Mouse (Mus musculus) small intestine, adult 2 months (tissue): ENCODE measurements around the gene B3gat1. TPM values are rescaled to one million over a fixed set of nuclear protein-coding genes. Genes with fewer than 3 reads are reported as not detected.

Source experiments
- H3K27ac ChIP-seq: fragments of 200-500 bp; 2 replicates; pipeline ENCODE4 v1.5.1; 2012; ENCODE audit warnings: low read depth, low read length, control low read depth, inconsistent platforms; ENCODE audit not compliant: insufficient read depth
- H3K27me3 ChIP-seq: fragments of 200-500 bp; 2 replicates; pipeline ENCODE4 v1.6.1; 2012; ENCODE audit warnings: mild to moderate bottlenecking, moderate library complexity, low read length, inconsistent platforms; ENCODE audit not compliant: control insufficient read depth, insufficient read depth
- H3K36me3 ChIP-seq: fragments of 200-500 bp; 2 replicates; pipeline ENCODE4 v1.6.1; 2012; ENCODE audit warnings: mild to moderate bottlenecking, low read length, control low read depth, inconsistent platforms; ENCODE audit not compliant: control insufficient read depth, insufficient read depth
- H3K4me1 ChIP-seq: fragments of 200-500 bp; 2 replicates; pipeline ENCODE4 v1.6.1; 2012; ENCODE audit warnings: low read length, inconsistent platforms, mixed read lengths; ENCODE audit not compliant: control insufficient read depth, insufficient read depth, insufficient read length
- H3K4me3 ChIP-seq: fragments of 200-500 bp; 2 replicates; pipeline ENCODE4 v1.5.1; 2012; ENCODE audit warnings: low read depth, mild to moderate bottlenecking, control low read depth, inconsistent platforms, low read length, moderate library complexity
- CTCF ChIP-seq: fragments of 200-500 bp; IDR thresholded peaks from 2 replicates; pipeline ENCODE4 v1.5.1; 2012; ENCODE audit warnings: low read depth, mild to moderate bottlenecking, control low read depth, inconsistent platforms, low read length, moderate library complexity, mixed read lengths; ENCODE audit not compliant: insufficient replicate concordance, insufficient read length; ENCODE audit errors: extremely low read depth
- POLR2A ChIP-seq: fragments of 200-500 bp; IDR thresholded peaks from 2 replicates; pipeline ENCODE4 v1.6.1; 2012; ENCODE audit warnings: low read depth, mild to moderate bottlenecking, control low read depth, inconsistent platforms, low read length, moderate library complexity
- WGBS: fragments of 180-500 bp; shearing (Covaris S2); methylation state at CpG from one replicate; pipeline ENCODE4 v1.1.7; 2018; 5-methylcytosine and 5-hydroxymethylcytosine counted together
- polyA plus RNA-seq: library from polyadenylated mRNA; depleted of rRNA; stranded (reverse); fragments of >200 nt; gene quantifications from 2 replicates; pipeline ENCODE4 v1.2.3, GENCODE M21; 2012; rRNA removed

B3gat1 gene
- polyA plus RNA-seq, 1 experiment, result not detected

GRCm38 (mm10) chr9:26804321-26804720 lies 70.8 kb downstream of the B3gat1 start:
- H3K4me3 ChIP-seq, result no peak overlapping the region
- no peak overlapping the region for H3K27ac ChIP-seq
- no peaks in the 10 kb centered on the region for H3K27me3 ChIP-seq
- TF ChIP-seq CTCF (no peak), POLR2A (no peak)
- H3K4me1 ChIP-seq, result peaks cover 6% of the 10 kb centered on the region
- no peaks in the 10 kb centered on the region for H3K36me3 ChIP-seq

- TF ChIP-seq POLR2A, result no peak
- no peak for TF ChIP-seq CTCF
- 3% methylated on average over 33 of the region's 33 CpGs for WGBS
- Histone ChIP-seq H3K4me1 (peaks cover 6% of the 10 kb centered on the region), H3K27ac (no peak within 1 kb of the TSS), H3K4me3 (peak within 1 kb of the TSS; percentile 45), H3K36me3 (no peaks in the 10 kb centered on the region), H3K27me3 (no peaks in the 10 kb centered on the region)
Observed at GRCm38 (mm10) chr9:26805935-26806666, 72.6 kb downstream of the B3gat1 start, which contains the start of gene Glb1l2. Glb1l2 (minus strand) TSS chr9:26806468.

DNA sequence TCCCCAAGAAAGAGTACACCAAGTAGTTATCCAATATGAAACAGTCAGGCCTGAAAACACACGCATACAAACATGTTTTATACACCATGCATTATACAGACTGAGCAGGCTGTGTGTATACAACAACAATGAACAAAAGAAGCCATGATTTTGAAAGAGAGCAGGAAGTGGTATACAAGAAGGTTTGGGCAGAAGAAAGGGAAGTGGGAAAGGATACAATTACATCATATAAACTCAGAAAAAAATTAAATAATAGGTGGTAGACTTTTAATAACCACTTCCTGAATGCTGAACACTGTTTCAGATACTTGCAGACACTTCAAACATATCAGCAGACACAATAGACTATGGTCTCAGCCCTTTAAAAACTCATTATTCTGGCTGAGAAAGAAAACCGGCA lies 75.2 kb downstream of the B3gat1 start:
- TF ChIP-seq CTCF (no peak), POLR2A (no peak)
- H3K36me3 ChIP-seq, result no peaks in the 10 kb centered on the region
- peaks cover 6% of the 10 kb centered on the region for H3K4me1 ChIP-seq
- H3K4me3 ChIP-seq, result no peak overlapping the region
- H3K27ac ChIP-seq, result no peak overlapping the region
- 76% methylated on average over 2 of the region's 2 CpGs for WGBS
- no peaks in the 10 kb centered on the region for H3K27me3 ChIP-seq

Other genes with a start within 250 kb of the B3gat1 start
- gene Glb1l2, start 72.7 kb downstream of the B3gat1 start, polyA plus RNA-seq, result 0.05 and 0.33 TPM in 2 replicates
- not detected in 2 replicates for gene Glb1l3, start 127.2 kb downstream of the B3gat1 start, polyA plus RNA-seq
- not detected in 2 replicates for gene Gm1110, start 189.4 kb downstream of the B3gat1 start, polyA plus RNA-seq